Mouse (Mus musculus) thymus, postnatal 25 days (tissue): ENCODE data around the gene Wdr43.

ENCODE experiments used
- DNase-seq: peaks from one replicate; pipeline ENCODE4 v3.0.0; 2022

Gene Wdr43

DNA sequence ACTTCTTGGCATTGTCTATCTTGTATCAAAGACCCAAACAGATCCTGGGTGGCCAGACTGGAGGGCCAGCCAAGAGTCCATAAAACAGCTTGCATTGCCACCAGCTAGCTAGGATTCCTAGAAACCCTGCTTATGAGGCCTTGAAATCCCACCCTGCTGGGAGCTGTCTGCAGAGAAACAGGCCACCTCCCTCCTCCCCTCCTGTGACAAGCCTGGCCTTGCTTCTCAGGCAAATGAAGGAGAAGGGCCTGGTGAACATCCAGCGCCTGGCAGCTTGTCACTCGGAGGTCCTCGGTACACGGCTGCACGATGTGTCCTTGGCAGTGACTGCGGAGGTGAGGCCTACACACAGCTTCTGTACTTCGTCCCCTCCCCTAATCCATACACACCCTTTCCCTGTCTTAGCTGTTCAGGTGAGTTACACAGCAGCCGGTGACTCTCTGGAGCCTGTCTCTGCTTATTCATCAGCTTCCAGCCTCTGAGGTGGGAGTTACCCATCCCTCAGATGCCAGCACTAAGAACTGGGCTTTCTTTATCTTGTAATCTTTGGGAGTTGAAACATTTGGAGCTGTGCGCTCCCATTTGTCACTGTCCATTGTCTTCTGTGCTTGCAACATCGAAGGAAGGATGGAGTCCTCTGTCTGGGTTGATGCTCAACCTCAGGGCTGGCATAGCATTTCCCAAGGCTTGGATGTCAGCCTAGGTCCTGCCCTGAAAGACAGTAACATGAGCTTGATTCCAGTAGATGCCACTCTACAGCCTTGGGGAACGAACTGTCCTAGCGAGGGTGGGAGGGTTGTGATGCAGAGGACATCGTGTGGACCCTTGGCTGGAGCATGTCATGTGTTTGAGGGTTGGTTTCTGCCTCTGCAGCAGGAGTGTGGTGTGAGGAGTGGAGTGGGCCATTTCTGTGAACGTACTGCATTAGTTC, 90.1 kb downstream of the Wdr43 start:
- DNase-seq: no peak

DNA sequence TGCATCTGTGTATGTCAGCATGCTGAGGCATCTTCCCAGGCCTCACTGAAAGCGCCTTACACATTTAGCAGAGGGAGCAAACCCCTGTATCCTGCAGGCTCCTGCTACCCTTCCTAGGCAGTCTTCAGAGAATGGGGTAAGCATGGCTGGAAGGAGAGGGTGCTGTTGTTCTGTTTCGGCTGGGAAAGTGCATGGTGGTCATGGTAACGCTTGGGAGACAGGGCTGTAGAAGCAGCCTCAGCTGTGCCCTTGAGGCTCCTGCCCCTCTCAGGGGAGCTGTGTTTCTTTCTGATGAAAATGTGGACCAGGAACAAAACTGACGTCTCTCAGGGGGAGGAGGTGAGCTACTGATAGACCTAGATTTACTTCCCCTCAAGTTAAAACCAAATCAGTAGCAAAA, 92.0 kb downstream of the Wdr43 start:
- no peak for DNase-seq
